In genomic region chr15:99715982-99716746, GRCm38 (mm10) we compare ENCODE assay signal across 9 mouse cellular contexts. TPM values are rescaled to one million over a fixed set of nuclear protein-coding genes. Genes with fewer than 3 reads are reported as not detected.
DNase-seq lines count a peak whose midpoint lies in the region; ATAC-seq lines count a peak whose summit lies in the region.
"Had no signal": no experiment of that assay in that cellular context is flagged by ENCODE, and none has a peak within 500 bp of the region (broad histone marks: within the 10 kb centered on the region; RNA-seq: fewer than 3 reads in every experiment).

No protein-coding gene starts in this region.

- H3K9ac ChIP-seq in neural tube, embryonic 14.5 days (replicated peaks; ENCODE audit: low read depth, low read length), result no peak overlapping the region
- H3K9ac ChIP-seq: limb, embryonic 13.5 days had no signal

- H3K9me3 ChIP-seq in neural tube, embryonic 14.5 days (ENCODE audit: control insufficient read depth, low read length), result no peaks in the 10 kb centered on the region
- H3K9me3 ChIP-seq: limb, embryonic 13.5 days had no signal

- H3K4me3 ChIP-seq in neural tube, embryonic 14.5 days (ENCODE audit: low read depth, low read length), result no peak overlapping the region
- H3K4me3 ChIP-seq: limb, embryonic 13.5 days had no signal

- no peak overlapping the region for H3K4me2 ChIP-seq in neural tube, embryonic 14.5 days (ENCODE audit: low read depth, low read length)
- H3K4me2 ChIP-seq: limb, embryonic 13.5 days had no signal

- peaks cover 40% of the 10 kb centered on the region for H3K36me3 ChIP-seq in neural tube, embryonic 14.5 days (ENCODE audit: control insufficient read depth, insufficient read depth, low read length)

- H3K27ac ChIP-seq in neural tube, embryonic 14.5 days (ENCODE audit: low read depth, low read length), result peak overlapping the region; percentile 13; the same call in 1 of the 2 replicates
- H3K27ac ChIP-seq: limb, embryonic 13.5 days had no signal

- DNase-seq in adrenal gland, adult 2 months, result peak; percentile 61
- DNase-seq in adrenal gland, adult 18-20 months (ENCODE audit: low spot score in 2 of 2), result no peak
- DNase-seq in left cerebral cortex, postnatal 14 days (ENCODE audit: low spot score in 2 of 2), result peak; percentile 43 to 65
- no peak for DNase-seq in left cerebral cortex, adult 18-20 months (ENCODE audit: low spot score in 2 of 2)
- peak; percentile 73 for DNase-seq in kidney, postnatal 10 days
- DNase-seq in embryo, embryonic 9.5 days (ENCODE audit: extremely low spot score), result no peak
- no peak for DNase-seq in embryo, embryonic 11 days

- 0 out of 2 replicates have a peak, but pooled peaks have one; percentile 10 for ATAC-seq in neural tube, embryonic 14.5 days (ENCODE audit: low read depth)

- intact Hi-C loops in left cerebral cortex, postnatal 14 days (cut with DNase I), result no loop called here

- H3K27me3 ChIP-seq in neural tube, embryonic 14.5 days (ENCODE audit: control insufficient read depth, insufficient read depth, low read length), result no peaks in the 10 kb centered on the region
- H3K27me3 ChIP-seq: limb, embryonic 13.5 days had no signal

- WGBS in neural tube, embryonic 14.5 days, result 68% methylated on average over 11 of the region's 11 CpGs

- H3K4me1 ChIP-seq in neural tube, embryonic 14.5 days (ENCODE audit: control insufficient read depth, insufficient read depth, low read length), result peaks cover 3% of the 10 kb centered on the region; the same call in 1 of the 2 replicates

RNA-seq across cellular contexts. Expression of gene Gpd1, which starts 1.2 kb away (rescaled TPM):
- total RNA-seq in adrenal gland, adult 2 months (2021), result 1,000 to 10,000 TPM; 1,060 to 1,239 TPM
- polyA plus RNA-seq in adrenal gland, adult 2 months (2012; rRNA removed), result 708 and 828 TPM in 2 replicates
- total RNA-seq in adrenal gland, adult 18-20 months (2021), result 1,000 to 10,000 TPM; 1,249 to 2,641 TPM
- 10 to 100 TPM; 34.1 to 35.5 TPM for total RNA-seq in left cerebral cortex, postnatal 14 days (2021)
- total RNA-seq in left cerebral cortex, adult 18-20 months (2021), result 10 to 100 TPM; 76.6 to 82.3 TPM
- polyA plus RNA-seq in neural tube, embryonic 14.5 days (2014; fragmentation: Nextera tagmentation; extraction: Ambion mirVana), result 1.2 and 1.3 TPM in 2 replicates

RNA-seq across cellular contexts. Expression of gene Cox14, which starts 9.3 kb away (rescaled TPM):
- total RNA-seq in adrenal gland, adult 2 months (2021), result 100 to 1,000 TPM; 202 to 243 TPM
- polyA plus RNA-seq in adrenal gland, adult 2 months (2012; rRNA removed), result 685 and 754 TPM in 2 replicates
- total RNA-seq in adrenal gland, adult 18-20 months (2021), result 100 to 1,000 TPM; 181 to 213 TPM
- total RNA-seq in left cerebral cortex, postnatal 14 days (2021), result 100 to 1,000 TPM; 129 to 131 TPM
- total RNA-seq in left cerebral cortex, adult 18-20 months (2021), result 100 to 1,000 TPM; 126 TPM
- polyA plus RNA-seq in neural tube, embryonic 14.5 days (2014; fragmentation: Nextera tagmentation; extraction: Ambion mirVana), result 196 and 204 TPM in 2 replicates

RNA-seq across cellular contexts. Expression of gene Gm17349, which starts 10.9 kb away (rescaled TPM):
- 10 to 100 TPM; 22.1 to 33.4 TPM for total RNA-seq in adrenal gland, adult 2 months (2021)
- polyA plus RNA-seq in adrenal gland, adult 2 months (2012; rRNA removed), result 111 and 156 TPM in 2 replicates
- total RNA-seq in adrenal gland, adult 18-20 months (2021), result 10 to 100 TPM; 19.1 to 42.3 TPM
- 1 to 10 TPM; 5.6 to 8.1 TPM for total RNA-seq in left cerebral cortex, postnatal 14 days (2021)
- total RNA-seq in left cerebral cortex, adult 18-20 months (2021), result 1 to 10 TPM; 2.6 to 6.1 TPM
- not detected in 2 replicates for polyA plus RNA-seq in neural tube, embryonic 14.5 days (2014; fragmentation: Nextera tagmentation; extraction: Ambion mirVana)
- polyA plus RNA-seq: limb, embryonic 13.5 days had no signal

RNA-seq across cellular contexts. Expression of gene Smarcd1, which starts 14.2 kb away (rescaled TPM):
- 10 to 100 TPM; 37.6 to 53.6 TPM for total RNA-seq in adrenal gland, adult 2 months (2021)
- polyA plus RNA-seq in adrenal gland, adult 2 months (2012; rRNA removed), result 74.6 and 76.9 TPM in 2 replicates
- 10 to 100 TPM; 43.1 to 44.2 TPM for total RNA-seq in adrenal gland, adult 18-20 months (2021)
- 100 to 1,000 TPM; 142 to 143 TPM for total RNA-seq in left cerebral cortex, postnatal 14 days (2021)
- 100 to 1,000 TPM; 149 to 156 TPM for total RNA-seq in left cerebral cortex, adult 18-20 months (2021)
- polyA plus RNA-seq in neural tube, embryonic 14.5 days (2014; fragmentation: Nextera tagmentation; extraction: Ambion mirVana), result 110 TPM in 2 replicates

RNA-seq across cellular contexts. Expression of gene Asic1, which starts 46.0 kb away (rescaled TPM):
- under 1 TPM; 0.59 to 0.72 TPM for total RNA-seq in adrenal gland, adult 2 months (2021)
- polyA plus RNA-seq in adrenal gland, adult 2 months (2012; rRNA removed), result 0.37 and 0.71 TPM in 2 replicates
- total RNA-seq in adrenal gland, adult 18-20 months (2021), result under 1 TPM; 0.50 to 0.70 TPM
- 10 to 100 TPM; 83.1 to 91.8 TPM for total RNA-seq in left cerebral cortex, postnatal 14 days (2021)
- 10 to 100 TPM; 62.7 to 75.8 TPM for total RNA-seq in left cerebral cortex, adult 18-20 months (2021)
- 66.0 and 69.8 TPM in 2 replicates for polyA plus RNA-seq in neural tube, embryonic 14.5 days (2014; fragmentation: Nextera tagmentation; extraction: Ambion mirVana)

Comparison
In these comparisons a context has a peak if more than half of its experiments do, and no peak if none do; other contexts are left out.
1. DNase-seq: peak in adrenal gland, adult 2 months (single experiment), left cerebral cortex, postnatal 14 days (2 of 2) and kidney, postnatal 10 days (single experiment); none in adrenal gland, adult 18-20 months (0 of 2), left cerebral cortex, adult 18-20 months (0 of 2), embryo, embryonic 9.5 days (single experiment) and embryo, embryonic 11 days (single experiment).
2. RNA of gene Gpd1, which starts 1.2 kb away (total RNA-seq): 1,249 to 2,641 TPM in adrenal gland, adult 18-20 months and 1,060 to 1,239 TPM in adrenal gland, adult 2 months; 76.6 to 82.3 TPM in left cerebral cortex, adult 18-20 months and 34.1 to 35.5 TPM in left cerebral cortex, postnatal 14 days; every median in the first group is over 10 times any median in the second.